Mouse (Mus musculus): ENCODE data around the gene Asic1.

The Asic1 gene
- long read RNA-seq, experiment 1: 0 reads
- long read RNA-seq, experiment 2: 0 reads

GRCm38 (mm10) chr15:99670154-99670821 lies at the start of gene Asic1:
TSS of gene Asic1 (plus strand) at chr15:99670368.
- intact Hi-C loops (cut with DNase I): no loop called here

GRCm38 (mm10) chr15:99622063-99622462 lies 48.1 kb upstream of the Asic1 start:
- intact Hi-C loops (cut with DNase I): no loop called here

GRCm38 (mm10) chr15:99631618-99632017 lies 38.5 kb upstream of the Asic1 start:
- intact Hi-C loops (cut with DNase I): no loop called here

DNA sequence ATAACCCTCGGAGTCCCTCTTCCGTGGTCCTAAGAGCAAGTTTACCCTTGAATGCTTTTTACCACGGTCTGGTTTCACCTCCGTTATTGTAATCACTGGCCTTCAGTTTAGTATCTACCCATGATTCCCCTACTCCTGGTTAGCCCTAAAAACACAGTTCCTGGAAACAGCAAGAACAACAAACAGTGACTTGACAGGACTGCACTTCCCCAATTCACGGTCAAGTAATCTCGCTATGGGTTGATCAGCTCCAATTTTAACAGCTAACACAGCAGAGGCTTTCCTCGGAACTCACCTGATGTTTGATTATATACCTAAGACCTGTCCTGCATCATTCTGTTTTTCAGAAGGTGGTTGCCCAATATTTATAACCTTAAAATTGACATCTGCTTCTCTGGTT lies 35.5 kb upstream of the Asic1 start:
- intact Hi-C loops (cut with DNase I): no loop called here

- intact Hi-C loops (cut with DNase I): no loop called here
Observed at GRCm38 (mm10) chr15:99637405-99638123, 32.6 kb upstream of the Asic1 start.

- intact Hi-C loops (cut with DNase I): no loop called here
Observed at GRCm38 (mm10) chr15:99638124-99638485, 32.1 kb upstream of the Asic1 start.

- intact Hi-C loops (cut with DNase I): no loop called here
Observed at GRCm38 (mm10) chr15:99642622-99643021, 27.5 kb upstream of the Asic1 start.

- intact Hi-C loops (cut with DNase I): no loop called here
Observed at GRCm38 (mm10) chr15:99643832-99644231, 26.3 kb upstream of the Asic1 start.

GRCm38 (mm10) chr15:99644776-99645175 lies 25.4 kb upstream of the Asic1 start:
- intact Hi-C loops (cut with DNase I): no loop called here

GRCm38 (mm10) chr15:99648326-99648725 lies 21.8 kb upstream of the Asic1 start:
- intact Hi-C loops (cut with DNase I): no loop called here

DNA sequence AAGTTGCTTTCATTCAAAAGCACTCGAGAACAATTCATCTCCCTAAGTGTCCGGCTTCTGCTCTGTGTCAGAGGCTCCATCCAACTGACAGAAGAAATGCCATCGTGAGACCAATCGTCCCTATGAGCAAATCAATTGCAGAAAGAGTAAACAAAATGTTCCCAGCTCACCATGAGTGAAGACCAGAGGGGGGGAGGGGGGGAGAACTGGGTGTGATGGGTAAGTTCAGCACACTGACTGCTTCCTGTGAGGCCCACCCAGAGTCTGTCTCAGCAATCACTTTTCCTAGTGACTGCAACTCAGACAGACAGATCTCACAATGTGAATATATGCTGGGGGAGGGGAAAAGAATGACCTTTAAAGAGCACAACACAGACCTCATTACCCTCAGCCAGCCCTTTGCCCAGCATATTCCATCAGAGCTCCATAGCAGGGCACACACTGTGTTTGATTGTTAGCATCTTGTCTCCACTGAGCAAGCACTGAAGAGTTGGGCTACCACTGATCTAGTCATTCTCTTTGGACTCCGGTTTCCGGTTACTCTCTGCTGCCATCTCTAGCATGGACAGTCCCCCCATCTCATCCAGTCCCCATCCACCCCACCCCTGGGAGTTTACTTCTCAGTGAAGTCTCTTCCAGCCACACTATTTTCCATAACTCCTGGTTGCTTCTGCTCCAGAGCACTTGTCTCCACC lies 21.0 kb upstream of the Asic1 start:
- intact Hi-C loops (cut with DNase I): no loop called here

DNA sequence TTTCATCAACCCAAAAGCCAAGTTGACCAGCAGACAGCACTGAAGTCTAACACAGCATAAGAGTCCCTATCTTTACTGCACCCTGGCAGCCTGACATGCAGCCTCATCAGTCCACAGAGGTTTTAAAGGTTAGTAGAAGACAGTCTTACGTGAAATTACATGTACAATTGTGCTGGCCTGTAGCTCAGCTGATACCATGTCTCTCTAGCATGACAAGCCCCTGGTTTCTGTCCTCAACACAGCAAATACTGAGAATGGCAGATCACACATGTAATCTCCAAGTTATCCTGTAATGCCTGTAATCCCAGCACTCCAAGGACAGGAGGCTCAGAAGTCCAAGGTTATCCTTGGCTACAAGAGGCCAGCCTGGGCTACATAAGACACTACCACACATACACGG lies 19.9 kb upstream of the Asic1 start:
- intact Hi-C loops (cut with DNase I): no loop called here

DNA sequence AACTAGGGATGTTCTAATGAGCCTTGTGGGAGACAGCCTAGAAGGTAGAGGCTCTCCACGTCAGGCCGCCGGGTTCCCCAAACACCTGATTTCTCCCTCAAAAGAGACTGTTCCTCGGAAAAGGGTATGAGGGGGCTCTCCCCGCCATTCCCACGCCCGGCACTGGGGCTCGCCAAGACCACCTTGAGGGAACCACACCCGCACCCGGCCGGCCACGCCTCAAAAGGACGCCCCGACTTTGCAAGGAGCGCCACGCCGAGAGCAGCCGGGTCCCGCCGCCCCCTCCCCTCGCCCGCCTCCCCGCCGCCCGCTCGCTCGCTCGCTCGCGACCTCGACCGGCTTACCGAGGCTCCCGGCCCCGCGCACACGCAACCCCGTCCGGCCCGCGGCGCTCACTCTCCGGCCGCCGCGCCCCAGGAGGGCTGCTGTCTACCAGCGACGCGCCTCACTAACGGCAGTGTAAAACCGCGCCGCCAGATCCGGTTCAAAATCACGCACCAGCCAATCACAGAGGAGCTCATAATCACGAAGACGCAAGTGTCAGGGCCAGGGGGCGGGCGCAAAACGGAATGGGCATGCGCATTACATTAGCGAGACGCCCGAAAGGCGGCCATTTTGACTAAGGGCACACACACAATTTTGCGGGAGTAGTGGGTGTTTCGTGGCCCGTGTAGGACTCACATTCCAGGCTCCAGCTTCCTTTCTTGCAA lies 18.9 kb upstream of the Asic1 start, which contains the start of gene Racgap1:
TSS of gene Racgap1 (minus strand) at position 494 of the 710 bp plus-strand sequence.
- intact Hi-C loops (cut with DNase I): no loop called here

DNA sequence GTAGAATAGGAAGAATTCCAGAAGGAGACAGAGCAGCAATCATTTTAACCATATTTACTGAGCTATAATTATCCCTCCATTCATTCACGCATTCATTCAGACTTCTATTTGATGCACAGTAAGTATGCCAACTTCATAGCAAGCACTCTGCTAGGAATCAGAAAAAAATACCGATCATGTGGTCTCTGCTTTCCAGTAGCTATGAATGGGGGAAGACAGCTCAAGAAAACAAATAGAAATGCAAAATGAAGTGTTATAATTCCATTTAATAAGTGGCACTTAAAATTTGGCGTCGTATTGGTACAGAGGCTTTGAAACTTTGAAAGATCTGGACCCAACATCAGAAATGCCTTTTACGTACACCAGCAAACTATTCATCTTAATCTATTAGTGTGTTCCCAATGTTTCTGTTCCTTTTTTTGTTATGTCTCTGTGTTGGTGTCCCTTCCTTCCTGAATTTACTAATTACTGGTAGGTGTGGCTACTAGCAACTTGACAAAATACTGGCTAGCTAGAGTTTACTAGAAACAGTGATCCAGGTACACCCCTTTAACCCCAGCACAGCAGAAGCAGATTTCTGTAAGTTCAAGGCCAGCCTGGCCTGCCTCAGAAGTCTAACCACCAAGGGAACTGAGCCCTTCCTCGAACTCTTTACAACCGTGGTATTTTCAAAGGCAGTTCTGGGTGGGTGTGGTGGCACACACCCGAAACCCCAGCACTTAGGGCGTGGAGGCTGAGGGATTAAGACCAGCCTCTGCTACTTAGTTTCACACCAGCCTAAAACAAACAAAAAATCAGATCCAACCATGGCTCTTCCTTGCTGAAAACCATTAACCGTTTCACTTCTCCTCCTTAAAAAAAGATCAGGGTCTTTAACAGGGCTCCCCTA lies 17.9 kb upstream of the Asic1 start:
- intact Hi-C loops (cut with DNase I): no loop called here

DNA sequence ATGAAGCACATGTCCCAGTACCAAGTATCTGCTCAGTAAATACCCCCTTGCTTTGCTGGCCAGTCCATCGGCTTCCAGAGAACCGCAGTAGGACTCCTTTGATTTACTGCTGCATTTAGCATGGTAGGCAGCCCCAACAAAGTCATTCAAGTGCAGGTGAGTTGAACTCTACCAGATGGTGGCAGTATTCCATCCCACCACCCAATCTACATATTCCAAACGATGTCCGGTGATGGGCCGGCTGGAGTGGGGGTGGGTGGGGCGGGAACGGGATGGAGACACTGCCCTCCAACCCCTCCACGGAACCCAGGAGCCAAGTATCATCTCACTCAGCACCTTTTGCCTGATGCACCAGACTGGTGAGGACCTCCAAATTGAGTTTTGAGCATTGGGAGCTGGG lies 16.9 kb upstream of the Asic1 start:
- intact Hi-C loops (cut with DNase I): no loop called here

DNA sequence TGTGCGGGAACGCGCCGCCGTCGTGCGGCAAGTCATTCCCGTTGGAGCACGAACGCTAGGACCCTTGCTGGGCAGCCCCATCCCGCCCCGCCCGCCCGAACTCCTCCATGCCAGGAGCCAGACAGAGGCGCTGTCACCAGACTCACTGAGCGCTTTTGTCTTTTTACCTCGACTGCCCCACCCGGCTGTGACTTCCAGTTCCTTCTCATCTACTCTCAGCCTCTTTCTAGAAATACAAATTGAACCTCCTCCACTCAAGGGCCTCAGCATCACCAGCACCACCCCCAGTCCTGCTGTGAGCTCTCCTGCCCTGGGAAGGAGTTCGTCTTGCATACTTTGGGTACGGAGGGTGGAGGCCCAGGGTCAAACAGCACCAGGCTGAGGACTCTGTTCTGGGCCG lies 16.3 kb upstream of the Asic1 start:
- intact Hi-C loops (cut with DNase I): no loop called here

- intact Hi-C loops (cut with DNase I): no loop called here
Observed at GRCm38 (mm10) chr15:99655956-99656355, 14.2 kb upstream of the Asic1 start.

DNA sequence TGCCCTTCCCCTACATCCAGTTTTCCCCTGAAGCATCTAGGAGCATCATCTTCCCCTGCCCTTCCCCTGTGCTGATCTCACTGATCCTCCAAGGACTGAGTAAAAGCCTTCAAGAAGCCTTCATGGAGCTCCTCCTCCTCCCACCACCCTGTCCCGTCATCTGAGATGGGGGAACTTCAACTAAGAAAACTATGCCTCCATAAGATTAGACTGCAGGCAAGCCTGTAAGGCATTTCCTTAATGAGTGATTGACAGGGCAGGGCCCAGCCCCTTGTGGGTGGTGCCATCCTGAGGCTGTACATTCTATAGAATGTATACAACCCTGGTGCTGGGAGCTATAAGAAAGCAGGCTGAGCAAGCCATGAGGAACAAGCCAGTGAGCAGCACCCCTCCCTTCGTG lies 11.7 kb upstream of the Asic1 start:
- intact Hi-C loops (cut with DNase I): no loop called here

- intact Hi-C loops (cut with DNase I): no loop called here
Observed at GRCm38 (mm10) chr15:99661121-99661830, 8.9 kb upstream of the Asic1 start.

GRCm38 (mm10) chr15:99662371-99662770 lies 7.8 kb upstream of the Asic1 start:
- intact Hi-C loops (cut with DNase I): no loop called here

Data from adrenal gland (tissue).